Mouse (Mus musculus) embryonic facial prominence, embryonic 13.5 days (tissue): ENCODE measurements at regions not wholly inside any gene's neighbourhood (a gene's known extent, or its start where the extent isn't known, plus 50 kb on each side); places are given as distances from the start of the nearest gene placed in this dataset.

Source experiments
- ATAC-seq: fragments of 200-750 bp; cut with Nextera tagmentation; 2 replicates; pipeline ENCODE4 v1.8.0; 2017; ENCODE audit warnings: low read depth; ENCODE audit not compliant: insufficient number of reproducible peaks, insufficient read depth, low FRiP score, low TSS enrichment
- H3K27ac ChIP-seq: fragments of 300-500 bp; sonication (generic); 2 replicates; pipeline ENCODE4 v1.5.1; 2015; ENCODE audit warnings: moderate library complexity, mild to moderate bottlenecking, inconsistent platforms
- H3K27me3 ChIP-seq: fragments of 300-500 bp; sonication (generic); 2 replicates; pipeline ENCODE4 v1.6.1; 2015; ENCODE audit warnings: mild to moderate bottlenecking, inconsistent platforms
- H3K36me3 ChIP-seq: fragments of 300-500 bp; sonication (generic); 2 replicates; pipeline ENCODE4 v1.6.1; 2015; ENCODE audit warnings: mild to moderate bottlenecking, inconsistent platforms
- H3K4me1 ChIP-seq: fragments of 300-500 bp; sonication (generic); 2 replicates; pipeline ENCODE4 v1.6.1; 2015; ENCODE audit warnings: inconsistent platforms
- H3K4me2 ChIP-seq: fragments of 300-500 bp; sonication (generic); 2 replicates; pipeline ENCODE4 v1.6.1; 2015; ENCODE audit warnings: moderate library complexity, mild to moderate bottlenecking, inconsistent platforms
- H3K4me3 ChIP-seq: fragments of 300-500 bp; sonication (generic); 2 replicates; pipeline ENCODE4 v1.5.1; 2015; ENCODE audit warnings: mild to moderate bottlenecking, inconsistent platforms
- H3K9ac ChIP-seq: fragments of 300-500 bp; sonication (generic); 2 replicates; pipeline ENCODE4 v1.6.1; 2015; ENCODE audit warnings: mild to moderate bottlenecking, inconsistent platforms
- H3K9me3 ChIP-seq: fragments of 300-500 bp; sonication (generic); 2 replicates; pipeline ENCODE4 v1.6.1; 2016; ENCODE audit warnings: inconsistent platforms
- WGBS: fragments of 180-500 bp; shearing (Covaris S2); methylation state at CpG from one replicate; pipeline ENCODE4 v1.1.7; 2015; ENCODE audit warnings: mixed read lengths; 5-methylcytosine and 5-hydroxymethylcytosine counted together

GRCm38 (mm10) chr14:101382838-101383237 lies 182.7 kb upstream of the Prr30 start:
- ATAC-seq = no peak
- no peak overlapping the region for H3K9ac ChIP-seq
- H3K9me3 ChIP-seq = no peaks in the 10 kb centered on the region
- H3K4me2 ChIP-seq = no peak overlapping the region
- H3K4me1 ChIP-seq = peaks cover 21% of the 10 kb centered on the region
- no peaks in the 10 kb centered on the region; the same call in 1 of the 2 replicates for H3K27me3 ChIP-seq
- no peak overlapping the region for H3K4me3 ChIP-seq
- no peak overlapping the region for H3K27ac ChIP-seq
- H3K36me3 ChIP-seq = no peaks in the 10 kb centered on the region
- WGBS = 24% methylated on average over 6 of the region's 6 CpGs

GRCm38 (mm10) chr14:101381943-101382342 lies 181.8 kb upstream of the Prr30 start:
- 71% methylated on average over 2 of the region's 2 CpGs for WGBS

GRCm38 (mm10) chr14:101379663-101380006 lies 179.5 kb upstream of the Prr30 start:
- H3K4me2 ChIP-seq = peak overlapping the region; percentile 63
- no peak overlapping the region for H3K27ac ChIP-seq
- H3K27me3 ChIP-seq = no peaks in the 10 kb centered on the region; the same call in 1 of the 2 replicates

More at GRCm38 (mm10) chr14:101381943-101382342, 181.8 kb upstream of the Prr30 start:
- H3K27ac ChIP-seq = no peak overlapping the region
- no peak for ATAC-seq
- H3K9ac ChIP-seq = no peak overlapping the region
- no peaks in the 10 kb centered on the region; the same call in 1 of the 2 replicates for H3K27me3 ChIP-seq
- H3K4me3 ChIP-seq = no peak overlapping the region
- H3K4me1 ChIP-seq = peaks cover 27% of the 10 kb centered on the region
- no peak overlapping the region for H3K4me2 ChIP-seq
- no peaks in the 10 kb centered on the region for H3K36me3 ChIP-seq
- H3K9me3 ChIP-seq = no peaks in the 10 kb centered on the region

GRCm38 (mm10) chr14:101378965-101379662 lies 179.0 kb upstream of the Prr30 start:
- Histone ChIP-seq H3K4me3 (peak overlapping the region; percentile 31), H3K27me3 (no peaks in the 10 kb centered on the region; the same call in 1 of the 2 replicates), H3K4me2 (peak overlapping the region; percentile 63), H3K36me3 (no peaks in the 10 kb centered on the region), H3K27ac (0 out of 2 replicates have a peak overlapping the region, but pooled peaks have one; percentile 28), H3K9me3 (no peaks in the 10 kb centered on the region), H3K9ac (peak overlapping the region; percentile 61), H3K4me1 (peaks cover 32% of the 10 kb centered on the region)
- ATAC-seq = no peak
- WGBS = 17% methylated on average over 21 of the region's 21 CpGs

More at GRCm38 (mm10) chr14:101379663-101380006, 179.5 kb upstream of the Prr30 start:
- Histone ChIP-seq H3K36me3 (no peaks in the 10 kb centered on the region), H3K9ac (no peak overlapping the region), H3K4me3 (peak overlapping the region; percentile 31; the same call in 1 of the 2 replicates), H3K4me1 (peaks cover 32% of the 10 kb centered on the region), H3K9me3 (no peaks in the 10 kb centered on the region)
- 46% methylated on average over 4 of the region's 4 CpGs for WGBS
- ATAC-seq = no peak

- no peak for ATAC-seq
- no peak overlapping the region for H3K27ac ChIP-seq
- no peaks in the 10 kb centered on the region; the same call in 1 of the 2 replicates for H3K27me3 ChIP-seq
- WGBS = 69% methylated on average over 8 of the region's 8 CpGs
- no peak overlapping the region for H3K4me3 ChIP-seq
- no peak overlapping the region for H3K9ac ChIP-seq
- H3K4me1 ChIP-seq = peaks cover 32% of the 10 kb centered on the region
- no peaks in the 10 kb centered on the region for H3K9me3 ChIP-seq
- no peaks in the 10 kb centered on the region for H3K36me3 ChIP-seq
- H3K4me2 ChIP-seq = no peak overlapping the region
Measured at GRCm38 (mm10) chr14:101378545-101378944, 178.4 kb upstream of the Prr30 start.

GRCm38 (mm10) chr14:101376690-101377089 lies 176.6 kb upstream of the Prr30 start:
- H3K27me3 ChIP-seq = no peaks in the 10 kb centered on the region; the same call in 1 of the 2 replicates
- no peak overlapping the region for H3K9ac ChIP-seq
- 70% methylated on average over 1 of the region's 1 CpGs for WGBS
- peaks cover 19% of the 10 kb centered on the region; the same call in 1 of the 2 replicates for H3K4me1 ChIP-seq
- no peaks in the 10 kb centered on the region for H3K36me3 ChIP-seq
- no peak overlapping the region for H3K27ac ChIP-seq
- no peak overlapping the region for H3K4me2 ChIP-seq
- no peak for ATAC-seq
- H3K9me3 ChIP-seq = no peaks in the 10 kb centered on the region
- H3K4me3 ChIP-seq = no peak overlapping the region

GRCm38 (mm10) chr14:101375833-101376232 lies 175.7 kb upstream of the Prr30 start:
- H3K4me2 ChIP-seq = no peak overlapping the region
- no peaks in the 10 kb centered on the region for H3K36me3 ChIP-seq
- ATAC-seq = no peak
- WGBS = 70% methylated on average over 6 of the region's 6 CpGs
- no peaks in the 10 kb centered on the region; the same call in 1 of the 2 replicates for H3K27me3 ChIP-seq
- no peak overlapping the region for H3K4me3 ChIP-seq
- no peaks in the 10 kb centered on the region for H3K9me3 ChIP-seq
- peaks cover 19% of the 10 kb centered on the region; the same call in 1 of the 2 replicates for H3K4me1 ChIP-seq
- H3K27ac ChIP-seq = no peak overlapping the region
- H3K9ac ChIP-seq = no peak overlapping the region

GRCm38 (mm10) chr14:101373864-101374263 lies 173.7 kb upstream of the Prr30 start:
- no peak overlapping the region for H3K27ac ChIP-seq
- H3K9ac ChIP-seq = no peak overlapping the region
- no peaks in the 10 kb centered on the region for H3K27me3 ChIP-seq
- no peak for ATAC-seq
- peaks cover 14% of the 10 kb centered on the region; the same call in 1 of the 2 replicates for H3K4me1 ChIP-seq
- no peaks in the 10 kb centered on the region for H3K9me3 ChIP-seq
- no peaks in the 10 kb centered on the region for H3K36me3 ChIP-seq
- H3K4me2 ChIP-seq = no peak overlapping the region
- WGBS = 89% methylated on average over 4 of the region's 4 CpGs
- H3K4me3 ChIP-seq = no peak overlapping the region

GRCm38 (mm10) chr14:101359860-101360259 lies 159.7 kb upstream of the Prr30 start:
- Histone ChIP-seq H3K9ac (no peak overlapping the region), H3K4me3 (no peak overlapping the region), H3K27ac (no peak overlapping the region), H3K27me3 (no peaks in the 10 kb centered on the region), H3K4me1 (no peaks in the 10 kb centered on the region), H3K4me2 (no peak overlapping the region), H3K36me3 (no peaks in the 10 kb centered on the region), H3K9me3 (no peaks in the 10 kb centered on the region)
- 83% methylated on average over 2 of the region's 2 CpGs for WGBS
- no peak for ATAC-seq

- H3K4me2 ChIP-seq = no peak overlapping the region
- ATAC-seq = no peak
- WGBS = 53% methylated on average over 3 of the region's 3 CpGs
Measured at GRCm38 (mm10) chr14:101353009-101353378, 152.9 kb upstream of the Prr30 start.

GRCm38 (mm10) chr14:101352046-101353008 lies 152.2 kb upstream of the Prr30 start:
- H3K27ac ChIP-seq = no peak overlapping the region
- H3K4me1 ChIP-seq = peaks cover 4% of the 10 kb centered on the region; the same call in 1 of the 2 replicates
- H3K9me3 ChIP-seq = no peaks in the 10 kb centered on the region
- ATAC-seq = no peak
- 13% methylated on average over 6 of the region's 6 CpGs for WGBS
- H3K4me2 ChIP-seq = no peak overlapping the region
- no peaks in the 10 kb centered on the region for H3K27me3 ChIP-seq
- H3K36me3 ChIP-seq = no peaks in the 10 kb centered on the region
- H3K9ac ChIP-seq = no peak overlapping the region
- no peak overlapping the region for H3K4me3 ChIP-seq

More at GRCm38 (mm10) chr14:101353009-101353378, 152.9 kb upstream of the Prr30 start:
- Histone ChIP-seq H3K9ac (no peak overlapping the region), H3K36me3 (no peaks in the 10 kb centered on the region), H3K9me3 (no peaks in the 10 kb centered on the region), H3K4me1 (peaks cover 4% of the 10 kb centered on the region; the same call in 1 of the 2 replicates), H3K27ac (no peak overlapping the region), H3K27me3 (no peaks in the 10 kb centered on the region), H3K4me3 (no peak overlapping the region)
